Mouse (Mus musculus) heart, embryonic 15.5 days (tissue): ENCODE measurements around the gene Nfix. TPM values are rescaled to one million over a fixed set of nuclear protein-coding genes. Genes with fewer than 3 reads are reported as not detected.

Experiments
- ATAC-seq: fragments of 200-750 bp; cut with Nextera tagmentation; replicated peaks from 2 replicates; pipeline ENCODE4 v1.8.0; 2017; ENCODE audit warnings: low read depth, moderate TSS enrichment; ENCODE audit not compliant: insufficient number of reproducible peaks, insufficient read depth, low FRiP score
- H3K27ac ChIP-seq: fragments of 300-500 bp; sonication (generic); 2 replicates; pipeline ENCODE4 v1.5.1; 2015; ENCODE audit warnings: mild to moderate bottlenecking, inconsistent platforms
- H3K27me3 ChIP-seq: fragments of 300-500 bp; sonication (generic); 2 replicates; pipeline ENCODE4 v1.6.1; 2015; ENCODE audit warnings: inconsistent platforms
- H3K36me3 ChIP-seq: fragments of 300-500 bp; sonication (generic); 2 replicates; pipeline ENCODE4 v1.6.1; 2015; ENCODE audit warnings: mild to moderate bottlenecking, inconsistent platforms
- H3K4me1 ChIP-seq: fragments of 300-500 bp; sonication (generic); replicated peaks from 2 replicates; pipeline ENCODE4 v1.6.1; 2015; ENCODE audit warnings: inconsistent platforms
- H3K4me2 ChIP-seq: fragments of 300-500 bp; sonication (generic); 2 replicates; pipeline ENCODE4 v1.6.1; 2015; ENCODE audit warnings: inconsistent platforms, mild to moderate bottlenecking, moderate library complexity
- H3K4me3 ChIP-seq: fragments of 300-500 bp; sonication (generic); 2 replicates; pipeline ENCODE4 v1.5.1; 2015; ENCODE audit warnings: mild to moderate bottlenecking, inconsistent platforms
- H3K9ac ChIP-seq: fragments of 300-500 bp; sonication (generic); 2 replicates; pipeline ENCODE4 v1.6.1; 2015; ENCODE audit warnings: mild to moderate bottlenecking, inconsistent platforms
- H3K9me3 ChIP-seq: fragments of 300-500 bp; sonication (generic); replicated peaks from 2 replicates; pipeline ENCODE4 v1.6.1; 2016; ENCODE audit warnings: inconsistent platforms
- WGBS: fragments of 180-500 bp; shearing (Covaris S2); methylation state at CpG from one replicate; pipeline ENCODE4 v1.1.7; 2015; ENCODE audit warnings: mixed read lengths; 5-methylcytosine and 5-hydroxymethylcytosine counted together
- polyA plus RNA-seq: library from polyadenylated mRNA; unstranded; fragments of >200 nt; fragmentation: Nextera tagmentation; extraction: Ambion mirVana; gene quantifications from 2 replicates; pipeline ENCODE4 v1.2.1, GENCODE M21; 2015

Nfix gene
- polyA plus RNA-seq, 1 experiment from 2014 or later: 15.0 TPM

GRCm38 (mm10) chr8:84839411-84839810, 39.3 kb upstream of the Nfix start:
- Histone ChIP-seq H3K36me3 (peaks cover 76% of the 10 kb centered on the region), H3K9ac (no peak overlapping the region; the same call in 1 of the 2 replicates), H3K27me3 (no peaks in the 10 kb centered on the region), H3K4me1 (peaks cover 34% of the 10 kb centered on the region), H3K4me2 (peak overlapping the region; percentile 73), H3K4me3 (peak overlapping the region; percentile 82), H3K27ac (no peak overlapping the region), H3K9me3 (no peaks in the 10 kb centered on the region)
- 88% methylated on average over 2 of the region's 2 CpGs for WGBS
- ATAC-seq: no peak

- H3K9me3 ChIP-seq: no peaks in the 10 kb centered on the region
- no peak overlapping the region for H3K27ac ChIP-seq
- H3K4me3 ChIP-seq: no peak overlapping the region
- H3K9ac ChIP-seq: no peak overlapping the region
- ATAC-seq: no peak
- peaks cover 34% of the 10 kb centered on the region for H3K4me1 ChIP-seq
- no peaks in the 10 kb centered on the region for H3K27me3 ChIP-seq
- no peak overlapping the region for H3K4me2 ChIP-seq
- WGBS: 75% methylated on average over 5 of the region's 5 CpGs
- H3K36me3 ChIP-seq: peaks cover 74% of the 10 kb centered on the region
Observed at GRCm38 (mm10) chr8:84838513-84838912, 38.4 kb upstream of the Nfix start.

- Histone ChIP-seq H3K4me3 (no peak overlapping the region), H3K4me2 (no peak overlapping the region), H3K27ac (no peak overlapping the region), H3K36me3 (peaks cover 69% of the 10 kb centered on the region), H3K27me3 (no peaks in the 10 kb centered on the region), H3K4me1 (peaks cover 34% of the 10 kb centered on the region), H3K9me3 (no peaks in the 10 kb centered on the region), H3K9ac (no peak overlapping the region)
- WGBS: 79% methylated on average over 15 of the region's 15 CpGs
- ATAC-seq: no peak
Observed at GRCm38 (mm10) chr8:84837912-84838470, 37.8 kb upstream of the Nfix start.

GRCm38 (mm10) chr8:84837149-84837911, 37.2 kb upstream of the Nfix start:
- 53% methylated on average over 8 of the region's 8 CpGs for WGBS
- H3K4me1 ChIP-seq: peaks cover 38% of the 10 kb centered on the region
- no peak overlapping the region for H3K9ac ChIP-seq
- H3K27me3 ChIP-seq: no peaks in the 10 kb centered on the region
- H3K36me3 ChIP-seq: peaks cover 62% of the 10 kb centered on the region
- no peaks in the 10 kb centered on the region for H3K9me3 ChIP-seq
- ATAC-seq: no peak
- H3K27ac ChIP-seq: no peak overlapping the region
- no peak overlapping the region for H3K4me2 ChIP-seq
- no peak overlapping the region for H3K4me3 ChIP-seq

GRCm38 (mm10) chr8:84834866-84835855, 35.0 kb upstream of the Nfix start:
- Histone ChIP-seq H3K36me3 (peaks cover 51% of the 10 kb centered on the region), H3K4me3 (no peak overlapping the region), H3K9ac (no peak overlapping the region), H3K27ac (peak overlapping the region; percentile 48), H3K4me1 (peaks cover 41% of the 10 kb centered on the region), H3K27me3 (no peaks in the 10 kb centered on the region), H3K4me2 (no peak overlapping the region), H3K9me3 (no peaks in the 10 kb centered on the region)
- peak; percentile 23; the same call in 1 of the 2 replicates for ATAC-seq
- 48% methylated on average over 10 of the region's 10 CpGs for WGBS

- Histone ChIP-seq H3K9me3 (no peaks in the 10 kb centered on the region), H3K4me3 (no peak overlapping the region), H3K4me2 (no peak overlapping the region), H3K27ac (peak overlapping the region; percentile 48), H3K4me1 (peaks cover 41% of the 10 kb centered on the region), H3K27me3 (no peaks in the 10 kb centered on the region), H3K9ac (no peak overlapping the region), H3K36me3 (peaks cover 51% of the 10 kb centered on the region)
- ATAC-seq: no peak
- WGBS: 81% methylated on average over 19 of the region's 19 CpGs
Observed at GRCm38 (mm10) chr8:84834002-84834865, 34.1 kb upstream of the Nfix start.

GRCm38 (mm10) chr8:84832759-84833742, 32.9 kb upstream of the Nfix start:
- peaks cover 37% of the 10 kb centered on the region for H3K4me1 ChIP-seq
- peak overlapping the region; percentile 93 for H3K27ac ChIP-seq
- peak overlapping the region; percentile 92 for H3K9ac ChIP-seq
- 56% methylated on average over 10 of the region's 10 CpGs for WGBS
- H3K4me3 ChIP-seq: peak overlapping the region; percentile 91
- H3K9me3 ChIP-seq: no peaks in the 10 kb centered on the region
- no peak for ATAC-seq
- H3K36me3 ChIP-seq: peaks cover 43% of the 10 kb centered on the region
- H3K4me2 ChIP-seq: peak overlapping the region; percentile 71
- H3K27me3 ChIP-seq: no peaks in the 10 kb centered on the region

GRCm38 (mm10) chr8:84832034-84832717, 32.0 kb upstream of the Nfix start:
- Histone ChIP-seq H3K4me1 (peaks cover 37% of the 10 kb centered on the region), H3K4me2 (peak overlapping the region; percentile 71), H3K27me3 (no peaks in the 10 kb centered on the region), H3K27ac (peak overlapping the region; percentile 93), H3K4me3 (peak overlapping the region; percentile 91), H3K9ac (peak overlapping the region; percentile 92), H3K9me3 (no peaks in the 10 kb centered on the region), H3K36me3 (peaks cover 35% of the 10 kb centered on the region)
- ATAC-seq: peak; percentile 59
- WGBS: under 1% methylated on average over 59 of the region's 59 CpGs

- no peaks in the 10 kb centered on the region for H3K27me3 ChIP-seq
- peaks cover 28% of the 10 kb centered on the region for H3K36me3 ChIP-seq
- peak within 1 kb of the TSS; percentile 93 for H3K27ac ChIP-seq
- ATAC-seq: no peak
- peaks cover 37% of the 10 kb centered on the region for H3K4me1 ChIP-seq
- peak within 1 kb of the TSS; percentile 91 for H3K4me3 ChIP-seq
- H3K9me3 ChIP-seq: no peaks in the 10 kb centered on the region
- H3K9ac ChIP-seq: peak within 1 kb of the TSS; percentile 92
- 64% methylated on average over 11 of the region's 11 CpGs for WGBS
- H3K4me2 ChIP-seq: peak within 1 kb of the TSS; percentile 71
Observed at GRCm38 (mm10) chr8:84831490-84831889, 31.3 kb upstream of the Nfix start, which contains the start of gene Gadd45gip1. Gene Gadd45gip1 (plus strand): TSS chr8:84831522.
